Mouse (Mus musculus) spleen, adult 18-20 months (tissue): Measurements from ENCODE around the gene Tgfbr2.
"Not testable (repeated sequence)": the region's sequence is repeated elsewhere in the genome, so short reads cannot be mapped to it uniquely, and the experiment has no call there.

ENCODE experiments used
- DNase-seq, 2 experiments: peaks; one replicate each; pipeline ENCODE4 v3.0.0; 2022; ENCODE audit warnings: mixed read lengths in 2 of 2

The Tgfbr2 gene

DNA sequence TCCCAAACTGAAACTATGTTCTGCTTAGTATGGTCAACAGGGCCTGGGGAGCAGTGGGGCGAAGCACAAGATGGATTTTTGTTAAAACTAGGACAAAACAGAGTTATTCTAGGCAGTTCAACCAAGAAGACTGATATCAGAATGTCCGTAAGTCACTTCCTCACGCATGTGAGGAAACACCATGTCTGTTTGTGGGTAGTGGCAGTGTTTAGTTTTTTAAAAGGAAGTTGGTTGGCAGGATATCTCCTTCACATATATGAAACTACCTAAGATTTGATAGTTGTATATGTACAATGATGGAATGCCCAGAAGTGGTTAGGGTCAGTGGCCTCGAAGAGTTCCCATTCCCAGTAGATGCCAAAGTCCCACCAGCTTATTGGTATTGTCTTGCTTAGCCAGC, 116.7 kb downstream of the Tgfbr2 start:
- DNase-seq, result no peak

DNA sequence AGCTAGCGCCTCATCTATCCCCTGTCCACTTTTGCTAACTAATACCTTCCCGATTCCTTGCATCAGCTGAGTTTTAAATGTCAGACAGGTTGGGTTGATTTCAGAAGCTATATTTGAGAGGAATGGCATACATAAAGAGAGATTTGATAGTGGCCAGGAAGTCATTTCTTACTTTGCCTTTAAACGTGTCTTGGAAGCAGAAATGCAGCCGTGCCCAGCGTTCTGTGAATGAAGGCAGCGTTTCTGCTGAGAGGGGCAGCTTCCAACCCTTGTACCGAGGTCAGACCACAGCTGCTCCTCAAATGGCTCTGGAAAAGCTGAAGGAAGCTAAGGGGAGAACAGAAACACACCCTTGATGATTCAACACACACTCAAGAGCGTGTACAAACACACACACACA, 121.2 kb downstream of the Tgfbr2 start:
- DNase-seq, result no peak

DNA sequence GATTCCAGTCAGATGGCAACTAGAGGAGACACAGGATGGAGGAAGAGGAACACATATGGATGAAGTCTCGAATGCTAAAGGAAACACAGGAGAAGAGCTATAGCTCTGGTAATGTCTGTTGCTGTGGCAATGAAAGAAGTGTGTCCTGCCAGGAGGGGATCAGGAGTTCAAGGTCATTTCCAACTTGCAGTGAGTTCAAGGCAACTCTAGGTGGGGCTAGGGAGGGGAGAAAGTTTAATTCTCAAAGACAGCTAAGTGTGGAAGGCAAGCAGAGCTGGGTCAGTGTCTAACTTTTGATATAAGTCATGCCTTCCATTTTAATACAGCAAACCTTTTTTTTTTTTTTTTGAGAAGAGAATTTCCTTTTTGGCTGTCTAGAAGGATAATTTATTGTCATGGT, 125.2 kb downstream of the Tgfbr2 start:
- no peak for DNase-seq

DNA sequence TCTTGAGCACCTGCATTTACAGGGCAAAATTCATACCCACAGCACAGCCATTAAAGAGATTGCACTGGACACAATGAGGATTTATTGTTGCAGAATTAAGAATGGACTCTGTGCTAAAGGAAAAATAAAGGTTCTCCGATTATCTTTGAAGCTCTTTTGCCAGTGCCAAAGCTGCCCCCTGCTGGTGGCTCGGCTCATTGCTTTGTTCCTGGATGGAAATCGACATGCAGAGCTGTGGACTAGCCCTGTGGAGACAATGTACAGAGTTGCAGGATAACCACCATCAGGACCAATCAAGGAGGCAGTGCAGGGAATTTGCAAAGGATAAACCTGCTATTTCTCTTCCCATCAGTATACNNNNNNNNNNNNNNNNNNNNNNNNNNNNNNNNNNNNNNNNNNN, 133.4 kb downstream of the Tgfbr2 start:
- peak; percentile 29 to 69 for DNase-seq

DNA sequence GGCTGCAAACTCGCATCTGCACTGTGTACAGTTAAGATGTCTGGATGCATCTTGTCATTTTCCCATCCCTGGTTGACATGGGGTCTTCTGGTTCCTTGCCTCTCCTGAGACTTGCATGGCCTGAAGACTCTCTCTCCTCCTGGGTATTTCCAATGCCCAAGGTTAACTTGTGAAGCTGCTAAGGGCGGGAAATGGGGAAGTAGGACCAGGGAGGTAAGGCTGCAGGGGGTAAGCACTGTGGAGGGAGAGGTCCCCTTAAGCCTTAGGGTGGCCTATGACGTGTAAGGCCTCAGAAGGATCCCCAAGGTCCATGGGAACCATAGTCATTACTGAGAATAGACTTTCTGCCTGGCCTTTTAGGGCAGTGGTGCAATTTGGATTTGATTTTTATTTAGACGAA, 133.8 kb downstream of the Tgfbr2 start:
- no peak for DNase-seq

DNA sequence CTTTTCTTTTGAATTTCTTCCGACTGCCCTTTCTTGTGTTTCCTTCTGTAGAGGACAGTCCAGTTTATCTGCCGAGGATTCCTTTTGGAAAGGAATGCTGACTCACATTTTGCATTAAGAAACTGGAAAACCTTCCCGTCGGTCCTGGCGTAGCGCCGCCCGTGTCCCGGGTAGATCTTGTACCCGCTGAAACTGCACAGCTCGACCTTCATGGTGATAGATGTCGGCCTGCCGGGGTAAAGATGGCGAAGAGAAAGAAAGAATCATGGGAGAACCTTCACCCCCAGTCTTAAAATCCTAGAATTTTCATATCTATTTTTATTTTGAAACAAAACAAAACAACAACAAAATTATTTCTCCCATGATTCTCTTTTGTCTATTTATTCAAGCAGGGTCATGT, 134.3 kb downstream of the Tgfbr2 start:
- DNase-seq, result not testable (repeated sequence)

DNA sequence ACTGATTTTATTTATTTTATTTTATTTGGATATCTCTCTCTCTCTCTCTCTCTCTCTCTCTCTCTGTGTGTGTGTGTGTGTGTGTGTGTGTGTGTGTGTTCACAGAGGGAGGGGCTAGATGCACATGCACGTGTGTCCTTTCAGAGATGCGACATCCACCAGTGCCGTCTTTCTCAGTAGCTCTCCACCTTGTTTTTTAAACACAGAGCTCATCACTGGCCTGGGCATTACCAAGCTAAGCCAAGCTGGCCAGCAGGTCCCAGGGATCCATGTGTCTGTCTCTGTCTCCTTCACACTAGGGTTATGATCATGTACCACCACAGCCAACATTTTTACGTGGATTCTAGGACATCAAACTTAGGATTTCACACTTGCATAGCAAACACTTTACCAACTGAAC, 135.2 kb downstream of the Tgfbr2 start:
- DNase-seq, result no peak

DNA sequence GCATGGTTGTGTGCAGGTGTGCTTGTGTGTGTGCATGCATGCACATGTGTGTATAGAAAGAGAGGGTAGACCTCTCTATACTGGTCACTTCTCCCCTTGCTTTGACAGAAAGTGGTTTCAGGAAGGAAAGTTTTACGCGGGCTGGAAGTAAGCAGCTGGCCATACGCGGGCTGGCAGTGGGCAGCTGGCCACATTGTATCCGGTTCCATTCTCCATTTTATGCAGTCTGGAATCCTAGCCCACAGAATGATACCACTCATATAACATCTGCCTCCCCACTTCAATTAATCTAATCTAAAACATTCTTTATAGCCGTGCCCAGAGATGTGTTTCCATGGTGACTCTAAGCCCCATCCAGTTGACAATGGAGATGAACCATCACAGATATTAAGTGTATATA, 136.9 kb downstream of the Tgfbr2 start:
- DNase-seq, result no peak
